Mouse (Mus musculus): ENCODE measurements around the gene Fbxl3.

Fbxl3 gene

DNA sequence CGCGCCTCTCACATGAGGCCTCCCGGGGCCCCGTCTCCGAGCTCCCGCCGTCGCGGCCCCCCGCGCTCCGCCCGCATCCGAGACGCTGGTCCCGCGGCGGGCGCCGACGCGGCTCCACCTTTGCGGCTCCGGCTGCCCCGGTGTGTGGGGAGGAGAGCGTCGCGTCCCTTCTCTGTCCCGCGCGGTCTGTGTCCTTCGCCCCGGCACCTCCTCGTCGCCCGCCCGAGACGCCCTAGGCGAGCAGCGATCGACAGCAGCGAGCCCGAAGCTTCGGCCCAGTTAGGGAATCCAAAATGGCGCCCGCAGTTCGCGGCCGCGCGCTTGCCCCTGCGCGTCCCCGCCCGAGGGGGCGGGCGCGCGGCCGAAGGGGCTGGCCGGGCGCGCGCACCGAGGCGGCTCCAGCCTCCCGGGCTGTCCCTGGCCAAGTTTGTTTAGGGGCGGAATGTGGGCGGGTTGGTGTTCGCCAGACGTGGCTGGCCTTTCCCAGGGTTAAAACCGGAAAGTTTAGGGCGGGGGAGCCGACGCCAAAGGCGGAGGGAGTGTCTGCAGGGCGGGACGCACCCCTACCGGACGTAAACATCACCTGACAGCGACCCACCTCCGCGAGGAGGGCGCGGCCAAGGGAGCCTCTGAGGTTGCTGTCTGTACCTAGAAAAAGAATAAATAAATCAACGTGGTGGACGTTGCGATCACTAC is at the start of gene Fbxl3:
Gene Fbxl3, minus strand, starts transcription at position 329 of the 696 bp plus-strand sequence.
- peak; percentile 100 for DNase-seq

DNA sequence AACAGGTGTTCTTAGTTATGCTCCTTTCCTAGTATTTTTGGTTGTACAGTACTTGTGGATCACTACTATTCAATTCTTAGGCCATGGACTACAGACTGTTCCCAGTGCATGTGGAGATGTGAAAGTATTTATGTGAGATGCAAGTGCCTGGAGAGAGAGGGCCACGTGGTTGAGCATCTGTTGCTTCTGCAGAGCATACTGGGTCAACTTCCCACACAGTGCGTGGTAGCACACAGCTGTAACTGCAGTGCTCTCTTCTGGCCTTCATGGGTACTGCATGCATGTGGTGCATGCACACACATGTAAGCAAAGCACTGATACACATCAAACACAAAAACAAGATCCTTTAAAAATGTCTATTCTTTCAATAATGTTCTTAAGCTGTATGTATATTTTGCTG is 32.6 kb upstream of the Fbxl3 start:
- DNase-seq, result no peak

GRCm38 (mm10) chr14:103125756-103126155 is 26.4 kb upstream of the Fbxl3 start:
- no peak for DNase-seq

GRCm38 (mm10) chr14:103114994-103115670 is 15.8 kb upstream of the Fbxl3 start:
- peak; percentile 84 for DNase-seq

GRCm38 (mm10) chr14:103112606-103113363 is 13.4 kb upstream of the Fbxl3 start:
- DNase-seq, result peak; percentile 72

DNA sequence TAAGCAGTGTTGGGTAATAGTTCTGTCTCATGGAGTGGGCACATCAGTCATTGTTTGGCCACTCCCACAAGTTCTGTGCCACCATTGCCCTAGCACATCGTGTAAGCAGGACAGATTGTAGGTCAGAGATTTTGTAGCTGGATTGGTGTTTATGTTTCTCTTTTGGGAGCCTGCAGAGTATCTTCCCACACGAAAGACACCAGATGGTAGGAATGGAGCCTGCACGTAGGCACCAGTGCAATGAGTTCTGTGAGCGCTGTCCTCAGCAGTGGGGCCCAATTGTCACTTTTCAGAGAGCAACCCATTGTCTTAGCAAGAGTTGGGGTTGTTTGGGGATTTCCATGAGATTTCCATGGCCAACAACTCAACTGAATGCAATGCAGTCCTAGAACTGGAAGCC is 10.6 kb upstream of the Fbxl3 start:
- peak; percentile 34 for DNase-seq

DNA sequence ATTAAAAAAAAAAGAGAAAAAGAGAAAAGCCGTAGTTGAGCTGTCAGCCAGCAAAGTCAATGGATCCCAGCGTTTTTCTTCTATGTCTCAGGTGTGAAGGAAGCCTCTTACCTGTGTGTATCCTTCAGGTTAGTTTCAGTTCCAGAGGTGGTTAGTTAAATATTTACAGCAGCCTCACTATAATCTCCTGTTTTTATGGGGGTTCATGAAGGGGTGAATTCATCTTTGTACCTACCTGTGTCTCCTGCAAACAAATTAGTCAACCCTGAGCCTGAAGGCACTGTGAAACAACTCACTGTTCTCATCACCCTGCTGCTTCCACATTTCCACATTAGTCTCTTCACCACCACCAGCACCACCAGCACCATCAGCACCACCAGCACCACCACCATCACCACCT is 6.9 kb upstream of the Fbxl3 start:
- no peak for DNase-seq

DNA sequence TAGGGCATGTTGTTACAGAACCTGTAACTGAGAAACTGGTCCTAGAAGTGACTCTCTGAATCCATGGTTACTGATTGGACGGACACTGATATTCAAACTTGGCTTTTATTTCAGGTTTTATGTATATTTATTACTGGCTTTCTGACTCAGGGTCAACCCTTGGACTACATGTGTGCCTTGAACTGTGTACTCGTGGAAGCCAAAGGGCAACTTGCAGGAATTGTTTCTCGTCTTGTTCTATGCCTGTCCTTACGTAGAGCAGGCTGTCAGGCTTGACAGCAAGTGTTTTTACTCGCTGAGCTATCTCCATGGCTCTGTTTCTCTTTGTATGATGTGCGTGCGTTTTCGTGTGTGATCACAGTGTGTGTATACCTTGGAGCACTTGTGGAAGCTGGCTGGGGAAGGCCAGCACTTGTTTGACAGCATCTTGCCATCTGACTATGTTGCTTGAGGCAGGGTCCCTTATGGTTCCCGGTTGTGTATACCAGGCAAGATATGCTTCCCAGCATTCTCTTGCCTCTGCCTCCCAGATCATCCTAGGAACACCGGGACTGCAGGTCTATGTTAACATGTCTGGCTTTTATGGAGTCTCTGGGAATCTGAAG is 3.5 kb upstream of the Fbxl3 start:
- peak; percentile 85 for DNase-seq

DNA sequence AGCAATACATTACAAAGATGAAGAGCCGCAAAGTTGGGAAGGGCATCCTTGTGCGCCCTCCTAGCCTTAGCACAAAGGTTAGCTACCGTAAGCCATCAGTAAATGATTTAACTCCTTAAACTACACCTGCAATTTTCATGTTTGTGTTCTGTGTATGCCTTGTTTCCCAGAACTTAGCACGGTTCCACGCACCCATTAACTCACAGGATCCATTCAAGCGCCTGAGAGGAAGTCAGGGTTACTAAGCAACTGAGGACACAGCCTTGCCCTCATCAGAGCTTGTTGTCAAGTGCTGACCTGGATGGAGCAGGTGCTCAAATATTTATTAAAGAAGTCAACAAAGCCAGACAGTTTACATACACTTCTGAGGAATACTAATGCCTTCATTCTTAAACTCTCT is 2.9 kb upstream of the Fbxl3 start:
- peak; percentile 73 for DNase-seq

DNA sequence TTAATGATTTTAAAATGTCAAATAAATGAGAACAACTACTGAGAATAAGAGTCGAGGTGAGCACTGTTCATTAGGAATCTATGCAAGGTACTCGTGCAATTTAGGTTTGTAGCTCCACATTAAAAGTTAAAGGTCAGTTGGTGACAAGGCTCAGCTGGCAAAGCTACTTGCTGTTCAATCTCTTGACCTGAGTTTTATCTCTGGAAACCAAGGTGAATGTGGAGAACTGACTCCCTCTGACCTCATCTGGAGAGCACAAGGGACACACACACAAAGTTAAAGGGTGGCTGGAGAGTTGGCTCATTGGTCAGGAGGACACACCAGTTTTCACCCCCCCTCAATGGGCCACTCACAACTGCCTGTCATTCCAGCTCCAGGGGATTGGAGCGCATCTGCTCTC is 1.8 kb upstream of the Fbxl3 start:
- DNase-seq, result peak; percentile 61

DNA sequence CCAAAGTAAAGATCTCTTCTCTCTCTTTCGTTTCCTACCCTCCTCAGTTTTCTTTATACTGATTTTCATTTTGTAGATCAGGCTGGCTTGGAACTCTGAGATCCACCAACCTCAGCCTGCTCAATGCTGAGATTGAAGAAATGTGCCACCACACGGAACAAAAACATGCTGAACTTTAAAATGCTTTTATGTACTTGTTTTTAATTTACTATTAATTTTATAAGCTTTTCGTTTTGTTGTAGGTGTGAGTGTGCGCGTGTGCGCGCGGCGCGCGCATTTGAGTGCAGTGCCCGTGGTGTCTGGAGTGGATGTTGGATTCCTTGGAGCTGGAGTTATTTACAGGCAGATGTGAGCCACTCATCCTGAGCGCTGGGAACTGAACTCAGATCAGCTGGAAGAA is 930 bp upstream of the Fbxl3 start:
- DNase-seq, result peak; percentile 53

GRCm38 (mm10) chr14:103098587-103099235 is 655 bp downstream of the Fbxl3 start:
- DNase-seq, result peak; percentile 99

DNA sequence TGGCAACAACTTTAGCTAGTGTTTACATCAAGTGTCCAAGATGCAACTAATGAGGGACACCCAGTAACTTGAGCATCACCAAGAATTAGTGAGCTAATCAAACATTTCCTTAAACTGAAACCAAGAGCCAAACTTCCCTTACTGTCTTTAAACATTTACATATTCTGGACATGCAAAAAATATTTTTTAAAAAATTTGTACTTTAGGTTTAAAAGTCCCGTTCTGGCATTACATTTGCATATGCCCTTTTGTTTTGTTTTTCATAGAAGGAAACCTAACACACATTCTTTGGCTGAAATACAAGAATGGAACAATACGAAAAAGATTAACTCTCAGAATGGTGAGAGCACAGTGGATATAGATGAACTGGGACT is 1.2 kb downstream of the Fbxl3 start:
- DNase-seq, result no peak

DNA sequence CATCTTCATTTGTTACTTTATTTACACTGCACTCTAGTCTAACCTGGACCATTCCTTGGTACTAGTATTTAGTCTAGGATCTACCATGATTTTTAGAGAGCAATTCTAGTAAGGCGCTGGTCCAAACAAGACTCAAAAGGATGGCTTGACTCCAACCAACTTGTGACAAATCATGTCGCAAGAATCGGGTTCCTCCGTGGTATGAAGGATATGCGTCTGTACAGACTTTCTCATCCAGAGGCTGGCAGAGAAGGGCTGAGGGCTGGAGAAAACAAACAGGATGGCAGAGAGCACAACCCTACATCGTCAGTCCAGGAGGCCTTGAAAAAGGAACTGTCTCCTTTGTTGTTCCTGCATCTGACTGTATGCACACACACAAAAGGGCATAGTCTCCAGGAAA is 2.7 kb downstream of the Fbxl3 start:
- peak; percentile 91 for DNase-seq

- peak; percentile 71 for DNase-seq
Observed at GRCm38 (mm10) chr14:103095826-103096225, 3.5 kb downstream of the Fbxl3 start.

GRCm38 (mm10) chr14:103095036-103095435 is 4.3 kb downstream of the Fbxl3 start:
- peak; percentile 82 for DNase-seq

DNA sequence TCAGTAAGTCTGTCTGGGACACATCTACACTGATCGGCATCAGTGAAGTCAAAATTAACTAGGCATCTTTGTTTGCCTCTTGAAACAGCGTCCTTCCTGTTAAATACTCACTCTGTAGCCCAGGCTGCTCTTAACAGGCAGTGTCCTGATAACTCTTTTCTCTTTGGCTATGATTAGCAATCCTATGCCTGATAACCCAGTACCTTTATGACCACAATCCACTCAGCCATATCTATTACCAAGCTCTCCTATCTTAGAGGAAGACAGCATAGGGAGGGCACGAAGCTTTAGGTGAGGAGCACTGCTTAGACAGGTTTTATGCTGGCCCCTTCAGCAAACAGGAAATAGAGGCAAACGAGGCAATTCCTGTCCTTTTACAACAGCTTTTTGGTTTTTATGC is 5.7 kb downstream of the Fbxl3 start:
- DNase-seq, result peak; percentile 22

DNA sequence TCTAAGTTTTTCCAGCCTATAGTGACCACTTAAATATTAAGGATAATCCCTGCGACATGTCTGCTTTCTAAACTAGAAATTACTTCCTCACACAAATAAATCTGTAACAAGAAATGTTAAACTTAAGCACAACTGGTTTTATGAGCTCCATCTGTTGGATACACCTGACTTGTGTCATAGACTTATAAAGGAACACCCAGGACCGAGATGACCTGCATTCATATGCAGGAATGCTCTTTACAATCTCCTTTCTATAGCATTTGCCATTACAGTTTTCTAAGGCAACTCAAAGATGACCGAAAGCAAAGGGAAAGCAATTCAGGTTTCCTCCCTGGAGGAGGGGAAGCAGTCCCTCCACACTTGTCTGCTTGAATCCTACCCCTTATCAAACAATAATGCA is 6.1 kb downstream of the Fbxl3 start:
- peak; percentile 22 for DNase-seq

DNA sequence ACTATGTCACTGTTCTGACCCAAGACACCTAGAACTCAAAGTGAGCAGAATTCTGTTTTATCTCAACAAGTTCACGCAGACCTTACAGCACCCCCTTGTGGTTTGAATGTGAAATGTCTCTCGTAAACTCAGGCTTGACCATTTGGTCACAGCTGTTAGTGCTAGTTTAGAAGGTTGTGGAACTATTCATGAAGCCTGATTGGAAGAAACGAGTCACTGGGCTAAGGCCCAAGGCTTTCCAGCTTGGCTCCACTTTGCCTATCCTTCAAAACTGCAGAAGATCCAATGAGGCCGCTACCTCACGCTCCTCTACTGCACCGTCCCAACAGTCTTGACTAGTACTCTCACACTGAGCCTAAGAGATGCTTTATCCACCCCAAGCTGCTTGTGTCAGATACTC is 10.7 kb downstream of the Fbxl3 start:
- DNase-seq, result peak; percentile 97

GRCm38 (mm10) chr14:103087846-103088245 is 11.5 kb downstream of the Fbxl3 start:
- peak; percentile 43 for DNase-seq

GRCm38 (mm10) chr14:103086671-103087324 is 12.6 kb downstream of the Fbxl3 start:
- DNase-seq, result peak; percentile 85

- DNase-seq, result no peak
Observed at GRCm38 (mm10) chr14:103085840-103086533, 13.4 kb downstream of the Fbxl3 start.
